Mouse (Mus musculus) E14TG2a.4 (cell line): Measurements from ENCODE around the gene Rasa2.
A peak's percentile ranks its signal among the peaks of the same experiment; 100 is the strongest.
"Not testable (repeated sequence)": the region's sequence is repeated elsewhere in the genome, so short reads cannot be mapped to it uniquely, and the experiment has no call there.

Experiments
- H3K27me3 ChIP-seq: 2 replicates; pipeline ENCODE4 v1.6.1; 2014; ENCODE audit warnings: low read length, control low read depth; ENCODE audit not compliant: insufficient read depth
- H3K36me3 ChIP-seq: 2 replicates; pipeline ENCODE4 v1.6.1; 2014; ENCODE audit warnings: low read length, control low read depth; ENCODE audit not compliant: insufficient read depth
- H3K4me1 ChIP-seq: replicated peaks from 2 replicates; pipeline ENCODE4 v1.6.1; 2014; ENCODE audit warnings: low read depth, low read length, control low read depth
- H3K4me3 ChIP-seq: replicated peaks from 2 replicates; pipeline ENCODE4 v1.5.1; 2014; ENCODE audit warnings: mild to moderate bottlenecking, low read length
- H3K9me3 ChIP-seq: 2 replicates; pipeline ENCODE4 v1.6.1; 2014; ENCODE audit warnings: low read length, control low read depth
- CTCF ChIP-seq: conservative IDR thresholded peaks from 2 replicates; pipeline ENCODE4 v1.5.1; 2014; ENCODE audit warnings: low read length
- NANOG ChIP-seq: IDR thresholded peaks from 2 replicates; pipeline ENCODE4 v1.6.1; 2014; ENCODE audit warnings: borderline replicate concordance, low read length, mixed read lengths
- POU5F1 ChIP-seq: IDR thresholded peaks from 2 replicates; pipeline ENCODE4 v1.6.1; 2014; ENCODE audit warnings: low read length, borderline replicate concordance

Rasa2 gene

DNA sequence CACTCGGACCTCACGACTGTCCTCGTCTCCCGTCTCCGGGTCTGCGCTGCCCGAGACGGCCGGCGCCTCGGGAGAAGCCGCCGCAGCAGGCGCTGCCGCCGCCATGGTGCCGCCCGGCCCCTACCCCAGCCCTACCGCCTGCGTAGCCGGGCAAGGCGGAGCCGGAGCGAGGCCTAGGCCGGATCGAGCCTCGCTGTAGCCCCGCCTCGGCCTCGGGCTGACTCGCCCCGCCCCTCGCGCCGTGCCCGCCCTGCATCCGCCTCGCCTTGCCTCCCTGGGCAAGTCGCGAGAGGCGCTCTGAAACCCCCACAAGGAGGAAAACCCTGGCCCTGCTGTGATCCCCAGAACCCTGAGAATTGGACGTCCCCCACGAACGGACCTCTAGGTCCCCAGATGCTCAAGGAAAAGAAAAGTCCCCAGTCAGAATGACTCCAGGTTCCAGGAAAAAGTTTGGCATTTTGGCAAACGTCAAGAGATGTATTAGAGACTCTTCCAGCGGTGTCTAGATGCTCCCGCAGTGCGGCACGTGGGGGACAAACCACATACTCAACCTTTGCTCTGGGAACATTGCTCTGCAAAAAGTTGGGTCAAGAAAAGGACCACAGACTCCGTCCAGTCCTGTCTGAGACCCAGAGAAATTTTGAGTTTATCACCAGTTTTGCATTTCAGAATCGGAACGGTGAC, at the start of gene Rasa2:
TSS of gene Rasa2 (minus strand) at position 229 of the 684 bp plus-strand sequence.
- Histone ChIP-seq H3K4me3 (peak within 1 kb of the TSS; percentile 86), H3K36me3 (no peaks in the 10 kb centered on the region), H3K4me1 (peaks cover 28% of the 10 kb centered on the region), H3K27me3 (peaks cover 48% of the 10 kb centered on the region), H3K9me3 (no peaks in the 10 kb centered on the region)
- TF ChIP-seq NANOG (no peak), POU5F1 (no peak), CTCF (no peak)

- TF ChIP-seq POU5F1 = no peak
- TF ChIP-seq CTCF = no peak
- TF ChIP-seq NANOG = no peak
- Histone ChIP-seq H3K9me3 (no peaks in the 10 kb centered on the region), H3K4me3 (no peak overlapping the region), H3K36me3 (peaks cover under 1% of the 10 kb centered on the region; the same call in 1 of the 2 replicates), H3K27me3 (no peaks in the 10 kb centered on the region), H3K4me1 (peaks cover 34% of the 10 kb centered on the region)
Measured at GRCm38 (mm10) chr9:96678611-96679010, 47.2 kb upstream of the Rasa2 start.

DNA sequence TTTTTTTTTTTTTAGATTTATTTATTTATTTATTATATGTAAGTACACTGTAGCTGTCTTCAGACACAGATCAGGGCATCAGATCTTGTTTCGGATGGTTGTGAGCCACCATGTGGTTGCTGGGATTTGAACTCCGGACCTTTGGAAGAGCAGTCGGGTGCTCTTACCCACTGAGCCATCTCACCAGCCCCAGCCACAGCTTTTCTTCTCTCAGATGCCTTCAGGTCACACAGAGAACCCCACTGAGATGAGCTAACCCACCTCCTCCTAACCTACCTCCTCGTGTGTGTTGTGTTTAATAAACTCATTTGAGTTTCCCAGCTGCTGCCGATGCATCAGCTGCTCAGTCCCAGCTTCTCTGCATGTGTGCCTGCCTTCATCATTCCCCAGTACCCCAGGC, 46.3 kb upstream of the Rasa2 start:
- H3K4me1 ChIP-seq = peaks cover 34% of the 10 kb centered on the region
- H3K27me3 ChIP-seq, H3K36me3 ChIP-seq, H3K9me3 ChIP-seq, H3K4me3 ChIP-seq: not testable (repeated sequence)

DNA sequence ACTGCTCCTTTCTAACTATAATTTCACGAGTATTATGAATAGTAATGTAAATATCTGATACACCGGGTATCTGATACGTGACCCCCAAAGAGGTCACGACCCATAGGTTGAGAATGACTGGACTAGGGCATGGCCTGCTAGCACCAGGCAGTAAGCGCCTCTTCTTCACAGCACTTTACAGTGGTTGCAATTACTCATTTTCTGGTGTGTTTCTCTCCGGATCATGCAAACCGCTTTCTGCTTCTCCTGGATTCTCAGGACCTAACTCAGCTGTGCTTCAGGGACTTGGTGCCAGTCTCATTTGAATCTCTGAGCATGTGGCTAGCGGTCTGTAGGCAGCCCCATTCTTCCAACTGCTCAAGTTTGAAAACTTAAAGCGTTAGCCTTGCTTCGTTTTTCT, 45.3 kb upstream of the Rasa2 start:
- H3K9me3 ChIP-seq = no peaks in the 10 kb centered on the region

DNA sequence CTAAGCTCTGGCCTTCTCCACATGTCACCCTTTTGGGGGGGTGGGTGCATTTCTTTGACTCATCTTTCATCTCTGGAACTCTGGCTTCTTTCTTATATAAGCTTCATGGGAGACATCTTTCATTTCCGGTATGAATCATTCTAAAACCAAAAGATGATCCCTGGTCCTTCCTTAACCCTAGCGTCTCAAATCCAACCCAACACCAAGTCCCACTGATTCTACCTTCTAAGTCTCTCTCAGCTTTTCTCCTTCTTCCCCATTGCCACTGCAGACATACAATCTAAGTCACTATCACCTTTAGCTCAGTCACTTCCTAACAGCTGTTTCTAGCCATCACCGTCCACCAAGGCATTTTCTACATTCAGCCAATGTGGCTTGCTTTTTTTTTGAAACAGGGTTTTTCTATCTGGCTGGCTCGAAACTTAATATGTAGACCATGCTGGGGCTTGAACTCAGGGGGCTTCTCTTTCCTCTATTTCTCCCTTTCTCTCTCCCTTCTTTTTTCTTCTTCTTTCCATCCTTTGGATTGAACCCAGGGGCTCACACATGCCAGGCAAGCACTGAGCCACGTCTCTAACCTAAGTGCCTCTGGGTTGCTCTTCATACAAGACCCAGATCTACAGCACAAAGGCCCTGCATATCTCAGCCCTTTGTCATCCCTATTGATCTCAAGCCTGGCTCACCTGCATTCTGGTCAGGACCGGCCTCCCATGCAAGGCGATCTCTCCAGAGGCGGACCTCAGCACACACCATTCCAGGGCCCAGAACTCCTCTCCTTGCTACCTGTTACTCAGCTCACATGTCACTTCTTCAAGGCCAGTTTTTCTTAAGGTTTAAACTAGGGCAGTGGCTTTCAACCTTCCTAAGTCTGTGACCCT, 44.6 kb upstream of the Rasa2 start:
- Histone ChIP-seq H3K4me3 (no peak overlapping the region), H3K36me3 (no peaks in the 10 kb centered on the region), H3K4me1 (peaks cover 29% of the 10 kb centered on the region), H3K9me3 (no peaks in the 10 kb centered on the region), H3K27me3 (no peaks in the 10 kb centered on the region)
- TF ChIP-seq POU5F1 (no peak), CTCF (no peak), NANOG (no peak)

More for the DNA sequence above, 45.3 kb upstream of the Rasa2 start:
- peaks cover 30% of the 10 kb centered on the region for H3K4me1 ChIP-seq
- TF ChIP-seq CTCF = no peak
- no peak for TF ChIP-seq NANOG
- no peak for TF ChIP-seq POU5F1
- H3K4me3 ChIP-seq = no peak overlapping the region
- H3K27me3 ChIP-seq = no peaks in the 10 kb centered on the region
- no peaks in the 10 kb centered on the region for H3K36me3 ChIP-seq

DNA sequence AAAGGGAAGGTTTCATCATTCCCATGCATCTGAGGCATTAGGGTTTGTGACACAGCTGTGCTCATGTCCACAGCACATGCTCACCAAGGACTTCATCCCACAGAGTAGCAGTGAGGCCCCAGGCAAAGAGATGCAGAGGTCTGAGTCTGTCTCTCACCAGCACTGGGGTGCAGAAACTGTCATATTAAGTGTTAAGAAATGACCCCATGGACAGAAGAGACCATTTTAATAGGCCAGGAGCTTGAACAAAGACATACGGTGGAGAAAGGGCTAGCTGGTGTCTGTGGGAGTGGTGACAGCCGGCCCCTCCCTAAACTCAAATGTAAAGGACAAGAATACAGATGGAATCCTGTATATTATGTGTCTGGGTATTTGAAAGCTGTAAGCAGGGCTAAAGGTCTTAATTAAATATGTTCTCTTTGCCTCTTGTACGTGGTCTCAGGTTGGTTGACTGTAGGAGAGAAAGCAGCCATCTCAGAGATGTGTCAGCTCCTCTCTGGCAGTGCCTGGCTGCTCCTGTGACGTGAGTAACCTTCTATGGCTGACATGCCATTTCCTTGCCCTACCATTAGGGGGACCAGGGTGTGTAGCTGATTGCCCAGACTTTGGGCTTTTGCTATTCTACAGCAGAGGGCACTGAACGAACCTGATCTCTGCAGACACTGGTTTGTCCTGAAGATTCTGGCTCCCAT, 43.8 kb upstream of the Rasa2 start:
- TF ChIP-seq NANOG (no peak), CTCF (peak; percentile 64)
- H3K4me1 ChIP-seq = peaks cover 37% of the 10 kb centered on the region
- H3K27me3 ChIP-seq = no peaks in the 10 kb centered on the region
- H3K36me3 ChIP-seq = no peaks in the 10 kb centered on the region
- no peak overlapping the region for H3K4me3 ChIP-seq
- no peaks in the 10 kb centered on the region for H3K9me3 ChIP-seq

DNA sequence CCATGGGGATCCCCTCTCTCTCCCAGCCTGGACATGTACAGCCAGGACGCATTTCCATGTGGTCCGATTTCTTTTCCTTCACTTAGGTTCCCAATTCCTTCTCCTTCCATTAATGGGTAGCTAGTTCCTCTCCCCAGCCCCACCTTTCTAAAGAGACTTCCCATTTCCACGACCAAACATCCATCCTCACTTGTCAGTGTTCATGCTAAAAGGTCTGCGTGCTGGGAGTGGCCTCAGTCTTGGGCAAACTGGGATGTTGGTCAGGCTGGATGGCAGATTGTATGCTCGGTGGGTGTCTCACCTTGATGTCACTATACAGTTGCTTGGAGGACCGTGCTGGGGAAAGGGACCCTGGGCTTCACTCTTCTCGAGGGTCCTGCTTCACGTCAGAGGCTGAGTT, 42.9 kb upstream of the Rasa2 start:
- no peak for TF ChIP-seq NANOG
- no peak for TF ChIP-seq POU5F1
- TF ChIP-seq CTCF = no peak
- H3K27me3 ChIP-seq = no peaks in the 10 kb centered on the region
- H3K4me1 ChIP-seq = peaks cover 43% of the 10 kb centered on the region
- H3K36me3 ChIP-seq = no peaks in the 10 kb centered on the region
- no peaks in the 10 kb centered on the region for H3K9me3 ChIP-seq
- H3K4me3 ChIP-seq = no peak overlapping the region

DNA sequence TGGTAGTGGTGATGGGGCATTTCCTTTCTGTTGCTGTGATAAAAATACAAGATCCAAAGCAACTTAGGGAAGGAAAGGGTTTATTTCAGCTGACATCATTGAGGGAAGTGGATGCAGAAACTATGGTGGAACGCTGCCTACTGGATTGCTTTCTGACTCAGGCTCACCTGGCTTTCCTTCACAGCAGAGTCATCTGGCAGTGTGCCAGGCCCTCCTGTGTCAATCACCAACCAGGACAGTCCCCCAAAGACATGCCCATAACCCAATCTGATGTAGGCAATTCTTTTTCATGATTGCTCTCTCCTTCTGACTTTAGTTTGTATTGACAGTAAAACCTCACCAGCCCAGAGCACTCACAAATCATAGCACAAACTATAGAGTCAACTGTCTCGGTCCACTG, 41.0 kb upstream of the Rasa2 start:
- H3K9me3 ChIP-seq = peaks cover 7% of the 10 kb centered on the region
- no peaks in the 10 kb centered on the region for H3K27me3 ChIP-seq
- no peaks in the 10 kb centered on the region for H3K36me3 ChIP-seq
- no peak overlapping the region for H3K4me3 ChIP-seq
- TF ChIP-seq CTCF (no peak), POU5F1 (no peak), NANOG (no peak)
- peaks cover 32% of the 10 kb centered on the region for H3K4me1 ChIP-seq
